Mouse (Mus musculus) MEL-GATA-1-ER (cell line): ENCODE data around the gene Fuk.
A peak's percentile ranks its signal among the peaks of the same experiment; 100 is the strongest.
"Not testable (repeated sequence)": the region's sequence is repeated elsewhere in the genome, so short reads cannot be mapped to it uniquely, and the experiment has no call there.

ENCODE experiments used
- DNase-seq: peaks from one replicate; pipeline ENCODE4 v3.0.0-alpha.2; 2012; ENCODE audit warnings: low read depth; ENCODE audit errors: extremely low read depth

The Fuk gene

DNA sequence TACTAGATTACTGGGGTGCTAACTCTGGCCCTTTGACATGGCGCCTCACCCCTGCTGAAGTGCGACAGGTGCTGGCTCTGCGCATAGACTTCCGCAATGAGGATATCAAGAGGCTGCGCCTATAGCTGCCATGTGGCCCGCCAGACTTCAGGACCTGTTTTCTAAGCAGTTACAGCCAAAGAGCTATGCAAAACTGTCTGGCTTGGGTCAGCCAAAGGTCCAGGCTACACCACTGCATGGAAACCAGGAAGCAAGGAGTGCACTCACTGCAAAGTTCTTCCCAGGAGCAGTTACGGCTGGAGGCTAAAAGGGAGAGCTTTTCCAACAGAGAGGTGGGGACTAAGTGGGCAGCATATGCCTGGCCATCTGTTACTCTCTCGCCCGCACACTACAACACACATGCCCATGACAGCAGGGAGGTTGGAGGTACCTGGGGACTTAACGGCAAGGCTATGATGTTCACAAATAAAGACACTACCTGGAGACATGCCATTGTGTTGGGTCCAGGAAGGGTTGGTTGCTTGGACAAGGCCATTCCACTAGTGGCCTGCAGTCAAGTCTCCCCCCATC is 20.5 kb downstream of the Fuk start:
- no peak for DNase-seq

DNA sequence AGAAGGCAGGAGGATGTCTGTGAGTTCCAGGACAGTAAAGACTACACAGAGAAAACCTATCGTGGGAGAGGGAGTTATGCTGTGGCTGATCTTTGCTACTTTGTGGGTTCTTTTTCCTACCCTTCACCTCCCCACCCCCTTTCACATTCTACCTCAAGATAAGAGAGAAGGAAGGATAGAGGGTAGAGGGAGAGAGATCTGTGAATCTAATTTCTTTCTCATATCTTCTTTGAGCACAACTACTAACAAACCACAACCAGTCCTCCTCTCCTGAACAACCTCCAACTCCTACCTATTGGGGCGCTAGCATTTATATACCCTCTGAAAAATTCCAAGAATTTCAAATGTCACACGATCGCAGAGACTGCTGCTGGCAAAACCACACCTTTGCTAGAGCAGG is 24.4 kb downstream of the Fuk start:
- peak; percentile 65 for DNase-seq

DNA sequence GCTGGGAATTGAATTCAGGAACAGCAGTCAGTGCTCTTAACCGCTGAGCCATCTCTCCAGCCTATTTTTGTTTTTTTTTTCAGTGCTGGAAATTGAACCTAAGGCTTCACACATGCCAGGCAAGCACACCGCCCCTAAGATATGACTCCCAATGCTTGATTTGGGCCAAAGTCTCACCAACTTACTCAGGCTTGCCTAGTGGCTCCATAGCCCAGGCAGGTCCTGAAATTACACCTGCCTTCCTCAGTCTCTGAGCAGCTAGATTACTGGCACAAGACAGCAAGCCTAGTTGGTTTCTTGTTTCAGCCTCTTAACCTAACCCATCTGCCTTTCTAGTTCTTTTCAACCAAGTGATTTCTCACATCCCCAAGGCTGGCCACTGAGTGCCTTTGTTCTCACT is 31.8 kb downstream of the Fuk start:
- DNase-seq: no peak

DNA sequence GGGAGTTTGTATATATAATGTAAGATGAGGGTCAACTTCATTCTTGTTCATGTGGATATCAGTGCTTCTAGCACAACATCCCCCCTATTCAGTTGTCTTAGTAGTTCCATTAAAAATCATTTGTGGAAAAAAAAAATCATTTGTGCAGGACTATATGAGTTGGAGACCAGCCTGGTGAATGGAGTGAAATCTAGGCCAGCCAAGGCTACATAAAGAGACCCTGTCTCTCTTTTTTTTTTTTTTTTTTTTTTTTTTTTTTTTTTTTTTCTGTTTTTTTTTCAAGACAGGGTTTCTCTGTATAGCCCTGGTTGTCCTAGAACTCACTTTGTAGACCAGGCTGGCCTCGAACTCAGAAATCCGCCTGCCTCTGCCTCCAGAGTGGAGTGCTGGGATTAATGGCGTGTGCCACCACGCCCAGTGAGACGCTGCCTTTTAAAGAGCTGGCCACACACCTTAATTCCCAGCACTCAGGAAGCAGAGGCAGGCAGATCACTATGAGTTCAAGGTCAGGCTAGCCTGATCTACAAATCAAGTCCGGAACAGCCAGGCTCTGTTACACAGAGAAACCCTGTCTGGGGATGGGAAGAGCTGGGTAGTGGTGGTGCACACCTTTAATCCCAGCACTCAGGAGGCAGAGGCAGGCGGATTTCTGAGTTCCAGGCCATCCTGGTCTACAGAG is 40.8 kb downstream of the Fuk start:
- DNase-seq: not testable (repeated sequence)

DNA sequence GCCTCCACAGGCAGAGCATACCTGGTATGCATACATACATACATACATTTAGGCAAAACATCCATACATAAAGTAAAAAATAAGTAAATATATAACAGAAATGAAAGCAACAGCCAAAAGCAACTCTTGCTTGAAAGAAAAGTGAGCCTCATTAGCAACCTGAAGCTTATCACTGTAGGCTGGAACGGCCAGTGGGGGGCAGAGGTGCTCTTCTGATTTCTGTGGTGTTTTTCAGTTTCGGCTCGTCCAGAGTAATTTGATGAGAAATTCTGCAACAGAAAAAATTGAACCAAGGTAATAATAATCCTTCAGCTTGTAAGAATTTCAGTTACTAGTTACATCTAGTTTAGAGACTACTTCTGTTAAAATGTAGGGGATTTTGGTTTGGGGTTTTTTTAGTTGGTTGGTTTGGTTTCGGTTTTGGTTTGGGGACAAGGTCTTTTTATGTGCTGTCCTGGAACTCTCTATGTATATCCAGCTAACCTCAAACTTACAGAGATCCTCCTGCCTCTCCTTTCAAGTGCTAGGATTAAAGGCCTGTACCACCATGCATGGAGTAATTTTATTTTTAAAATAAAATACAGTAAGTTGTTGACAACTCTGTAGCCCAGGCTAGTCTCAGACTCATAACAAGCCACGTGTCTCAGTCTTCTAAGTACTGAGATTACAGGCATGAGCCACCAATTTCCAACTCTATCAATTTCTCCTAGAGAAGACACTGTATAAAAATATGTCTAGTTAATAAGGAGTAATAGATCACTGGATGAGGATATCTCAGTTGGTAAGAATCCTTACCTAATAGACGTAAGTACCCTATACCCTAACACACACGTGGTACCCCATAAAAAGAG is 42.4 kb downstream of the Fuk start:
- DNase-seq: no peak

DNA sequence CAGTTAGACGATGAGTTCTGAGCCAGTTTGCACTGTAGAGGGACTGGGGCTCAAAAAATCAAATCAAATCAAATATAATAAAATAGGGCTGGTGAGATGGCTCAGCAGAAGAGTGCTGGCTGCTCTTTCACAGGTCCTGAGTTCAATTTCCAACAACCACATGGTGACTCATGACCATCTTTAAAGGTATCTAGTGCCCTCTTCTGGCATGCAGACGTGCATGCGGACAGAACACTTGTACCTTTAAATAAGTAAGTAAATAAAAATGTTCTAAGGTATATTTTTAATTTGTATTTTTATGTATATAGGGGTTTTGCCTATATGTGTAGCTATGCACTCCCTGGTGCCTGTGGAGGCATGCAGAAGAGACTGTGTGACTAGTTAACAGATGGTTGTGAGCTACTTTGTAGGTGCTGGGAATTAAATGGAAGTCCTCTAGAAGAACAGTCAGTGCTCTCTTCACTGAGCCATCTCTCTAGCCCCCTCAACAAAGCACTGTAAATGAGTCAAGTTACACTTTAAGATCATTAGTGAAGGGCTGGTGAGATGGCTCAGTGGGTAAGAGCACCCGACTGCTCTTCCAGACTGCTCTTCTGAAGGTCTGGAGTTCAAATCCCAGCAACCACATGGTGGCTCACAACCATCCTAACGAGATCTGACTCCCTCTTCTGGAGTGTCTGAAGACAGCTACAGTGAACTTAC is 45.4 kb downstream of the Fuk start:
- no peak for DNase-seq

DNA sequence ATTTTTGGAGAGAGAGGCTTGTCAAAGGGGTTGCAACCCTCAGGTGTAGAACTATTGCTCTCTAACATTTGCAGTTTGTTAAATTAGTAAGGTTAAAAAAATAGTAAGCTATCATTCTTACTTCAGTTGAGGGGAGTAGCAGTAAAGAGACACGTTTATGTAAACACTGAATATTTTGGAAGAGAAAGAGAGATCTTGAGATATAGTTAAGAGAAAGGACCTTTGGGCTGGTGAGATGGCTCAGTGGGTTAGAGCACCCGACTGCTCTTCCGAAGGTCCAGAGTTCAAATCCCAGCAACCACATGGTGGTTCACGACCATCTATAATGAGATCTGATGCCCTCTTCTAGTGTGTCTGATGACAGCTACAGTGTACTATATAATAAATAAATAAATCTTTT is 46.2 kb downstream of the Fuk start:
- not testable (repeated sequence) for DNase-seq

DNA sequence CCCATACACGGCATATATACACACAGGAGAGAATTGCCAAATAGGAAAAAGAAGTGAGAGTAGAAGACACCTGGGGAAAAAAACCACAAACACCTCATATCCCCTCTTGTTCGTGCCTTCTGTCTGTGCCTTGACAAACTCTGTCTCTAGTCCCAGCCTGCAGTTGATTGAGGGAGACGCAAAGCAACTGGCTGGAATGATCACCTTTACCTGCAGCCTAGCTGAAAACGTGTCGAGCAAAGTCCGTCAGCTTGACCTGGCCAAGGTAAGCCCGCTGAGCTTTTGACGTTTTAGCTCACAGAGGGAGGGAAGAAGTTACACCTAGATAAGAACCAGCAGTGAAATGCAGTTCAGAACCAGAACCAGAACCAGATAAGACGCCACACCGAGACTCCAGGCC is 51.1 kb downstream of the Fuk start:
- no peak for DNase-seq

DNA sequence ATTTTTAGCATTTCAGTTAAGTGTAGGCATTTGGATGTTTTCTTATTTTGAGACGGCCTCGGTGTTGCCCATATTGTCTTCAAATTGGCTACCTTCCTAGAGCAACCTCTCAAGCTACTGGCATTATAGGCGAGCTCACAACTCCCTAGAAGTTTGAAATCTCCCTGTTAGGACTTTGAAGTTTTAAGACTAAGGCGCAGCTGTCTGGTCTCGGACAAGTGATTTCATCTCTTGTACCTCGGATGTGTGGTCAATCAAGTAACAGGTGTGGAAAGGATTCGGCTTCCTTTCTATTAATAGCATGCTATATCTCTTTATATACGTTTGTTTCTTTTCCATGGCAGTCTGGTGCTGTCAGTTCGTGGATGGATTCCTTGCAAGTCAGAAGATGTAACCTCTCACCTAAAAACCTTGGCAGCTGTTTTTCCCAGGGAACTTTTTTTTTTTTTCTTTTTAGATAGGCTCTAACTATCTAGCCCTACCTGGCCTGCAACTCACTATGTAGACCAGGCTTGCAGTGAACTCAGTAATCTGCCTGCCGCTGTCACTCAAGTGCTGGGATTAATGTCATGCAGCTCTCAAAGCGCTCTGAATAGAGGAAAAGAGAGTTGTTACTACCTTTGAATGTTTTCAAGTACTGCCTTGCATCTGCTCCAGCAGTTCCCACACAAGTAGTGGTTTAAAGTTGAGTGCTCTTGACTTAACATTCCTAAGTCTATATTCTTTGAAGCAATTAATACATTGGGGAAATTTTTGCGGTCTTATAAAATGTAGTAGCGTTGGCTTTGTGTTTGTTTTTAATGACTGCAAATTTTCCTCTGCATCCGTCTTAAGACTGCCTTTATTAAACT is 54.4 kb downstream of the Fuk start:
- DNase-seq: no peak

DNA sequence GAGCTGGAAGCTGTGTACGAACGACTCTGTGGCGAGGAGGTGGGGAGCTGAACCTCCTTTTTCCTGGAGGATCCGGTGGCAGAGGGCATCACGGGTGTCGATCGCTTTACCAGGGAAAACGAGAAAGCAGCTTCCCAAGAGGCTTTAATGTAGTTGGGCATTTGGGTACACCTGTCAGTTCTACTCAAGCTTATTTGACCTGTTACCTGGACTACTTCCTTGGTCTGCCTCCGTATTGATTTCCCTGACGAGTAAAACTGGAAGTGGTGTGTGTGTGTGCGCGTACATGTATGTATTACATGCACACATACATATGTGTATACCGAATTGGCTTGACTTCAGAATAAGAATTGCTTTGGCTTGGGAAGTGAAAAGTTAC is 55.1 kb downstream of the Fuk start:
- no peak for DNase-seq

DNA sequence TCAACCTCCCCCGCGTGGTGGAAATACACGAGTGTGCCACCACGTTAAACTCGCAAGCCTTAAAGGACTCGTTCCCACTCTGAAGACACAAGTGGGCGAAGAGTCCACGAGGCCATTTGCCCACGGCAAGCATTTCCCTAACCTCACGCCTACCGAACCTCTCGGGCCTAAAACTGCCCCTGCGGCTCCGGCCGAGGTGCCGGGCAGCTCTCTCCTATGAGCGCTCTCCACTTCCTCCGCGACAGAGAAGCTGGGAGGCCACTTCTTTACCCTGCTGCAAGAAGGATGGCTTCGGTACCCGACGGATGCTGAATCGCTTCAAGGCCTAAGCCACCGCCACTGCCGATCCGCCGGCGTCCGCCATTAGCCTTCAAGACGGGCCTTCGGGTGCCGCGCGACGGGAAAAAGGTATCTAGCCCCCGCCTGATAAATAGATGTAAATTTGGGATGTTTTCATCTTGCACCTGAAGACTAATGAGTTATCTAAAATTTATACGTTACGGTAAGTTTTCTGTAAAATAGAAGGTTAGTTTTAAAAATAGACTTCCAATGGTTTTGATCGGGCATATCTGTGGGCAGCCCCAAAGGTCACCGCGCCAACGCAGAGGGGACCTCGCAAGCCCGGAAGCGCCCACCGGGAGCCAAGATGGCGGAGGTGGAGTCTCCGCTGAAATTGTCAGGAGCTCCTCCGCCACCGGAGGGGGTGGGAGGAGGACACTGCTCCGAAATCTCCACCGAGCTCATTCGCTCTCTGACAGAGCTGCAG is 55.7 kb downstream of the Fuk start, which contains the start of the genes Cog4 and Sf3b3:
Gene Cog4, plus strand, starts transcription at position 196 of the 766 bp plus-strand sequence.
Gene Sf3b3, minus strand, starts transcription at position 383 of the 766 bp plus-strand sequence.
- peak; percentile 62 for DNase-seq

DNA sequence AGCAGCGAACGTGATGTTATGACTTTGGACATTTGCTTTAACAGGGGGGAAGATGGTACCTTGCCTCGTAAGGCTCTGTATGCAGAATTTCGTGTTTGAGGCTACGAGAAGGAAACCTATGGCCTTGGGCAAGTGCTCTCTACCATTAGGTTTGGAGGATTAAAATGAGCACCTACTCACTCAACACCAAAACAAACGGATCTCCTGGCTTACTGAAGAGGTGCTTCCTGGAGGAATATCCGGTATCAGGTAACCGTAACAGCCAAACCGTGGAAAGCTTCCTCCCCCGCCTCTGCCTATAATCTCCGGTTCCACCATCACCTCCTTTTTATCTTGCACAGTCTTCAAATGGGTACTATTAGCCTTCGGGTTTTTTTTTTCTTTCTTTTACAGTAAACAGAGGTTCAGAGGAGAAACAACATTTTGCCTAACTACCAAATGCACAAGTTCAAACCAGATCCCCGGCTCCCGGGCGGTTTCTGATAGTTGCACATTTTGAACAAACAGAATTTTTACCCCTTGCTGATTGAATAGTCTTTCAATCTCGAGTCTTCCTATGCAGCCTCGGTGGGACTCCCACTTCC is 56.4 kb downstream of the Fuk start:
- no peak for DNase-seq

DNA sequence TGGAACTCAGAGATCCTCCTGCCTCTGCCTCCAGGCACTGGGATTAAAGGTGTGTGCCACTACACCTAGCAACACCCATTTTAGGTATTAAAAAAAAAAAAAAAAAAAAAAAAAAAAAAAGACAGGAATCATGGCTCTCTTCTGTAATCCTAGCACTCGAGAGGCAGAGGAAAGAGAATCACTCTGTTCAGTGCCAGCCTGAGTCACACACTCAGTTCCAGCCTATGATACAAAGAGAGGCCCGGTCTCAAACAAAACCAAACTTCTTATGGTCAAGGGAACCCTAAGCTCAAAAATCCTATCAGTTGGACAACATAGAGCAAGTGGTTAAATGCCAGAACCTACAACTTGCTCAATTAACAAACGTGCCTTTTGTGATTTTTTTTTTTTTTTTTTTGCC is 57.3 kb downstream of the Fuk start:
- DNase-seq: no peak

DNA sequence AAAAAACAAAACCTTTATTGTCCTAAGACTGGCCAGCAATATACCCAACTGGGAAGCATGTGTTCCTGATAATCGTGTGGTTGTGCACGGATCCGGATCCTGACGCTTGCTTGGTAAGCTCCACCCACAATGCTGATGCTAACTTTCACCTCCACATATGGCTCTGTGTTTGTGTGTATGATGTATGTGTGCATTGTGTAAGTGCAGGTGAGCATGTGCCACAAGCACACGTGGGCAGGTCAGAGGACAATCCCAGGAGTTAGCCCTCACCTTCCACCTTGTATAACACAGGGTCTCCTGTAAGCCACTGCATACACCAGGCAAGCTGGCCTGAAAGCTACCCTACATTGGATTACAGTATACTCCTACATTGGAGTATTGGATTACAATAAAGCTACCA is 59.1 kb downstream of the Fuk start:
- no peak for DNase-seq

DNA sequence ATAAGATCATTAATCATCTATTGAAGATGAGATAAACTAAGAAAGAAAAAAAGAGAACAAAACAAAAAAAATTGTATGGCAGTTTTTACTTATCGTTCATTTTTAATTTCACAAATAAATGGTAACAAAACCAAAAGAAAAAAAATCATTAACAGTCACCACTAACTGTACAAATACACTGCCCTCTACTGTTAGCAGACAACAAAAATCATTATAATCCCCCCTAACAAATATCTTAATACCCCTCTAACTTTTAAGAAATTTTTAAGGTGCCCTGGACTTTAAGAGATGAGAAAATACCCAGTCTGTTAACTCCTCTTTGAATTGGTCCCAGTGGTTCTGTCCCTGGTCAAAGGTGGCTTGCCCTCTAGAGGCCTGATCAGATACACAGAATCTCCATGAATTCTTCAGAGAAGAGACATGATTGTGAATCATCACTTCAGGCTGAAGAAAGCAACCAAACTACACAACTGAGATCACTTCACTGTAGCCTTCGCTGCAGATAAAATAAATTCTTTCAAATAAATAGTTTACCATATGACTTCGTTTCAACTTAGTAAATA is 60.2 kb downstream of the Fuk start:
- no peak for DNase-seq
